Mouse (Mus musculus): Measurements from ENCODE around the gene Zfp786. TPM values are rescaled to one million over a fixed set of nuclear protein-coding genes. Genes with fewer than 3 reads are reported as not detected.

The Zfp786 gene
- polyA plus RNA-seq (2015; fragmentation: Nextera tagmentation; extraction: Ambion mirVana) = 0.73 and 0.96 TPM in 2 replicates

GRCm38 (mm10) chr6:47830104-47831078 is at the start of gene Zfp786:
Gene Zfp786 (minus strand): TSS chr6:47830867.

DNA sequence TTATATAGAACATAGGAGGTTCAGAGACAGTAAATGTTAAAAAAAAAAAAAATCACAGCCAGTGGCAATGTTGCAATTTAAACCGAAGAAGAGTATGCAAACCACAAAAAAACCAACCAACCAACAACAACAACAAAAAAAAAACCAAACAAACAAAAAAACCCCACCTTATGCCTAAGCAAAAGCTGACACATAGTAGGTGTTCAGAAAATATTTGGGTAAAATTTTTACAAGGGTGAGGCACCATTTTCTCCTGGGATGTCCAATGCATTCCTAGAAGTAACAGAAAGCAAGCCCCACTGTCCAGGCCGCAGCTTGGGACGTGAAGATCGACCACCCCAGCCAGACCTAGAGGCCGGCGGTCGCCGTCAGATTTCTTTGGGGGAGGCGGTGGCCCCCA is 46.4 kb upstream of the Zfp786 start, which contains the start of gene Zfp282:
TSS of gene Zfp282 (plus strand) at position 147 of the 400 bp plus-strand sequence.

GRCm38 (mm10) chr6:47835482-47835983 is 4.9 kb upstream of the Zfp786 start, which contains the start of gene Zfp398:
Gene Zfp398 (plus strand): TSS chr6:47835661.

DNA sequence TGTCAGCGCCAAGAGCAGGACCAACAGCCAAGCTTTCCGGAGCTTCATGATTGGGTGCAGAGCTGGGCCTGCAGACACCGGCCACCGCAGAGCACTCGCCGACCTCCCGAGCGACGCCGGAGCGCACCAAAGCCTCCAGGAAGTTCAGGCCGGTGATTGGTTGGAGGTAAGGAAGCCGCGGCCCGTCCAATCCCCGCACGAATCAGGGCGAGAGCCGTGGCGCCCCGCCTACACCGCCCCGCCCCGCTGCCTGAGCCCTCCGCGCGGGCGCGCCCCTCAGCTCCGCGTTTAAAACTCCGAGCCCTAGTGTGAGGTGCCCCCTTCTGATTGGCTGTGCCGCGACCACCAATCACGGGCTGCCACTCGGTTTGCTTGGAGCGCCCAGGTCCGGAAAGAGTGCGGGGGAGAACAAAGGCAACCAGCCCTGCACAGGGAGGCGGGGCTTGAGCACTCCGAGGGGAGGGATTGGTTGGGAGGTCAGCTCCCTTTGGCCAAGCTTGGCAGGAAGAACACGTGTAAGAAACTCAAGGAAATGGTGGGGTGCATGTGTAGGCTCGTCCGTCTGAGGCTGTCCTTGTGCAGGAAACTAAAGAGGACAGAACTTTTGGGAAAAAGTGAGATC is 17.3 kb downstream of the Zfp786 start, which contains the start of gene Pdia4:
TSS of gene Pdia4 (minus strand) at position 174 of the 622 bp plus-strand sequence.

MicroRNA genes within 50 kb of the gene (microRNA counts, 519-probe panel; counts per million panel counts)
- 88.3 counts per million for microRNA mmu-miR-704

Other genes with a start within 250 kb of the Zfp786 start
- 105 and 112 TPM in 2 replicates for gene Ezh2, start 235.5 kb downstream of the Zfp786 start, polyA plus RNA-seq (2015; fragmentation: Nextera tagmentation; extraction: Ambion mirVana)
- 41.3 and 49.8 TPM in 2 replicates for gene Pdia4, start 17.4 kb downstream of the Zfp786 start, polyA plus RNA-seq (2015; fragmentation: Nextera tagmentation; extraction: Ambion mirVana)
- 4.1 and 5.1 TPM in 2 replicates for gene Zfp398, start 4.8 kb upstream of the Zfp786 start, polyA plus RNA-seq (2015; fragmentation: Nextera tagmentation; extraction: Ambion mirVana)
- 4.8 and 5.4 TPM in 2 replicates for gene Zfp282, start 46.3 kb upstream of the Zfp786 start, polyA plus RNA-seq (2015; fragmentation: Nextera tagmentation; extraction: Ambion mirVana)
- gene Zfp212, start 89.6 kb upstream of the Zfp786 start, polyA plus RNA-seq (2015; fragmentation: Nextera tagmentation; extraction: Ambion mirVana) = 8.3 and 9.8 TPM in 2 replicates
- gene Zfp956, start 122.5 kb upstream of the Zfp786 start, polyA plus RNA-seq (2015; fragmentation: Nextera tagmentation; extraction: Ambion mirVana) = 4.3 and 6.8 TPM in 2 replicates
- 3.5 and 3.8 TPM in 2 replicates for gene Zfp777, start 218.0 kb upstream of the Zfp786 start, polyA plus RNA-seq (2015; fragmentation: Nextera tagmentation; extraction: Ambion mirVana)

Measured in spleen, postnatal 0 days (tissue).